Mouse (Mus musculus) forebrain, embryonic 12.5 days (tissue): ENCODE measurements around the gene Gabpb2. TPM values are rescaled to one million over a fixed set of nuclear protein-coding genes. Genes with fewer than 3 reads are reported as not detected.

Source experiments
- ATAC-seq: fragments of 200-750 bp; cut with Nextera tagmentation; 2 replicates; pipeline ENCODE4 v1.8.0; 2017; ENCODE audit warnings: moderate TSS enrichment; ENCODE audit not compliant: low FRiP score
- H3K27ac ChIP-seq: fragments of 300-500 bp; sonication (generic); 2 replicates; pipeline ENCODE4 v1.5.1; 2016; ENCODE audit warnings: mild to moderate bottlenecking
- H3K27me3 ChIP-seq: fragments of 300-500 bp; sonication (generic); 2 replicates; pipeline ENCODE4 v1.6.1; 2016; ENCODE audit warnings: mild to moderate bottlenecking
- H3K36me3 ChIP-seq: fragments of 300-500 bp; sonication (generic); replicated peaks from 2 replicates; pipeline ENCODE4 v1.6.1; 2016; ENCODE audit warnings: mild to moderate bottlenecking
- H3K4me1 ChIP-seq: fragments of 300-500 bp; sonication (generic); 2 replicates; pipeline ENCODE4 v1.6.1; 2016
- H3K4me2 ChIP-seq: fragments of 300-500 bp; sonication (generic); 2 replicates; pipeline ENCODE4 v1.6.1; 2016; ENCODE audit warnings: mild to moderate bottlenecking, moderate library complexity
- H3K4me3 ChIP-seq: fragments of 300-500 bp; sonication (generic); replicated peaks from 2 replicates; pipeline ENCODE4 v1.5.1; 2016; ENCODE audit warnings: mild to moderate bottlenecking
- H3K9ac ChIP-seq: fragments of 300-500 bp; sonication (generic); 2 replicates; pipeline ENCODE4 v1.6.1; 2016; ENCODE audit warnings: mild to moderate bottlenecking
- H3K9me3 ChIP-seq: fragments of 300-500 bp; sonication (generic); 2 replicates; pipeline ENCODE4 v1.6.1; 2016
- WGBS: fragments of 180-500 bp; shearing (Covaris S2); methylation state at CpG from one replicate; pipeline ENCODE4 v1.1.7; 2016; 5-methylcytosine and 5-hydroxymethylcytosine counted together
- polyA plus RNA-seq: library from polyadenylated mRNA; unstranded; fragments of >200 nt; fragmentation: Nextera tagmentation; extraction: Ambion mirVana; gene quantifications from 2 replicates; pipeline ENCODE4 v1.2.1, GENCODE M21; 2016

Gabpb2 gene
- polyA plus RNA-seq, 1 experiment from 2014 or later, result 12.5 TPM

DNA sequence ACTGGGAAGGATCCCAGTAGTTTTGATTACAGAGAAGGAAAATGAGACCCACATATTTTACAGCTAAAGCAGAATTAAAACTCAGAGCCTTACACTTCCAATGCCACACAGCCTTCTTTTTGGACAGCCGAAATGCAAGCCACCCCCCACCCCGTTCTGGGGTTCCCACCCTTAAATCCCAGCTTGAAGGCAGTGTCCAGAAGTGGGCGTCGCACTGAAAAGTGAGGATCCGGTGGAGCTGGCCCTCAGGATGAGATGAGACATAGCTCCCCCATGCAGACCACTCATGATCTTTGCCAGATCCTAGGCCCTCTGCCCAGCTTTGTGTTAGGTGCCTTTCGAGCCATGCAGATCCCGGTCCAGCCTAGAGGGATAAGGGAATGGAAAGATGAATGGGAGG lies 23.8 kb upstream of the Gabpb2 start, which contains the start of gene Gm128:
TSS of gene Gm128 (minus strand) at position 101 of the 400 bp plus-strand sequence.
- Histone ChIP-seq H3K4me1 (peaks cover 5% of the 10 kb centered on the region; the same call in 1 of the 2 replicates), H3K4me2 (no peak within 1 kb of the TSS), H3K27me3 (no peaks in the 10 kb centered on the region), H3K27ac (no peak within 1 kb of the TSS), H3K4me3 (no peak within 1 kb of the TSS), H3K9ac (no peak within 1 kb of the TSS; the same call in 1 of the 2 replicates), H3K9me3 (no peaks in the 10 kb centered on the region), H3K36me3 (peaks cover 26% of the 10 kb centered on the region)
- ATAC-seq, result no peak
- 74% methylated on average over 7 of the region's 7 CpGs for whole genome bisulfite sequencing

DNA sequence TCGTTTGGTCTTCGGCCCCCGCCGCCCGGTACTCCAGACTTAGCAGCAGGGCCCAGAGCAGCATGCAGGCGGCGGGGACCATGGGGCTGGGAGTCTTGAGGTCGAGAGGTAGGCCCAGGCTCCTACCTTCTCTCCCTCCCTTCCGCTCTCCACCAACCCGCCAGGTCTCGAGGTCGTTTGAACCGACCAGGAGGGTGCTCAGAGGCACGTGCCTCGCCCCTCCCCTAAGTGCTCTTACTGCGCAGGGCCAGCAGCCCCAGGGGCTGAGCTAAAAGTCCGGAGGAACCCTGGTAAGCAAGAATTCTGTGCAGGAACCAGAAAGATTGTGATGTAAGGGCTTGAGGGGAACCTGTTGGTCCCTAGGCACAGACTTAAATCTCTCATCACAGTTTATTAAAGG lies 23.2 kb upstream of the Gabpb2 start:
- no peak overlapping the region for H3K27ac ChIP-seq
- no peak overlapping the region for H3K4me3 ChIP-seq
- no peaks in the 10 kb centered on the region for H3K9me3 ChIP-seq
- H3K9ac ChIP-seq, result no peak overlapping the region; the same call in 1 of the 2 replicates
- 35% methylated on average over 17 of the region's 17 CpGs for WGBS
- H3K36me3 ChIP-seq, result peaks cover 32% of the 10 kb centered on the region
- H3K4me2 ChIP-seq, result no peak overlapping the region
- no peaks in the 10 kb centered on the region for H3K27me3 ChIP-seq
- H3K4me1 ChIP-seq, result peaks cover 5% of the 10 kb centered on the region; the same call in 1 of the 2 replicates
- ATAC-seq, result no peak

DNA sequence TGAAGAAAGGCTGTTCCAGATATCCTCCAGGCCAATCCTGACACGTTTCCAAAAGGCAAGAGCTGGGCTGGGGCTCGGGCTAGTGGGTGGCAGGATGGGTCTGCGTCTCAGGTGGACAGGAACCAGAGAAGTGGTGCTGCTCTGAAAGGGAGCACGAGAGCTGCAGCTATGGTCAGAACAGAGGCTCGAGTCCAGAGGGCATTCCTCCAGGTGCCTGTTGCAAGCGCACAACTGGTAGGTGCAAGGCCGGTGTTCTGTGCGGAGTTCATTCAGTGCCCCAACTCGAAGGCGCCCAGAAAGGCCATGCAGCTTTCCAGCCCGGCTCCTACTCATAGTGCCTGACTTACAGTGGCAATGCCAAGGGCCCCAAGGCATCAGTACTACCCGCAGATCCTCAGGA lies 22.3 kb upstream of the Gabpb2 start:
- H3K36me3 ChIP-seq, result peaks cover 37% of the 10 kb centered on the region
- no peak overlapping the region for H3K27ac ChIP-seq
- no peaks in the 10 kb centered on the region for H3K9me3 ChIP-seq
- no peak for ATAC-seq
- WGBS, result 90% methylated on average over 12 of the region's 12 CpGs
- H3K4me3 ChIP-seq, result no peak overlapping the region
- H3K9ac ChIP-seq, result no peak overlapping the region
- H3K4me1 ChIP-seq, result peaks cover 5% of the 10 kb centered on the region; the same call in 1 of the 2 replicates
- H3K4me2 ChIP-seq, result no peak overlapping the region
- H3K27me3 ChIP-seq, result no peaks in the 10 kb centered on the region

DNA sequence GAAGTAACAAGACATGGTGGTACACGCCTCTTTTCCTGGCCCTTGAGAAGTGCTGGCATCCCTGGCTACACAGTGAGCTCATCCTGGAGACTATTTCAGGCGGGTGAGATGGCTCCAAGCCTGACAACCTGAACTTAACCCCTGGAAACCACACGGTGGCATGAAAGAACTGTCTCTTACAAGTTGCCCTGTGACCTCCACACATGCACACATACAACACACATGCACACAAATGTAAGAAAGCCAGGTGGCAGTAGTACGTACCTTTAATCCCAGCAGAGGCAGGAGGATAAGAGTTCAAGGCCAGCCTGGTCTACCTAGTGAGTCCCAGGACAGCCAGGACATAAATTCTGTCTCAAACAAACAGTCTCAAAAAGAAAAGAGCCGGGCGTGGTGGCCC lies 21.3 kb upstream of the Gabpb2 start:
- no peak overlapping the region for H3K4me2 ChIP-seq
- no peaks in the 10 kb centered on the region for H3K9me3 ChIP-seq
- no peak overlapping the region for H3K4me3 ChIP-seq
- H3K27me3 ChIP-seq, result no peaks in the 10 kb centered on the region
- ATAC-seq, result no peak
- no peak overlapping the region for H3K9ac ChIP-seq
- peaks cover 5% of the 10 kb centered on the region; the same call in 1 of the 2 replicates for H3K4me1 ChIP-seq
- WGBS, result 89% methylated on average over 6 of the region's 6 CpGs
- H3K36me3 ChIP-seq, result peaks cover 47% of the 10 kb centered on the region
- H3K27ac ChIP-seq, result no peak overlapping the region

GRCm38 (mm10) chr3:95237541-95238099 lies 19.9 kb upstream of the Gabpb2 start:
- no peaks in the 10 kb centered on the region for H3K9me3 ChIP-seq
- ATAC-seq, result no peak
- no peaks in the 10 kb centered on the region for H3K27me3 ChIP-seq
- H3K4me1 ChIP-seq, result peaks cover 5% of the 10 kb centered on the region; the same call in 1 of the 2 replicates
- H3K4me3 ChIP-seq, result no peak overlapping the region
- peaks cover 61% of the 10 kb centered on the region for H3K36me3 ChIP-seq
- WGBS, result 93% methylated on average over 8 of the region's 8 CpGs
- H3K9ac ChIP-seq, result no peak overlapping the region
- H3K4me2 ChIP-seq, result no peak overlapping the region
- no peak overlapping the region for H3K27ac ChIP-seq

GRCm38 (mm10) chr3:95235386-95236301 lies 17.9 kb upstream of the Gabpb2 start:
- H3K36me3 ChIP-seq, result peaks cover 71% of the 10 kb centered on the region
- ATAC-seq, result no peak
- no peak overlapping the region for H3K4me2 ChIP-seq
- no peak overlapping the region for H3K27ac ChIP-seq
- no peak overlapping the region for H3K9ac ChIP-seq
- no peaks in the 10 kb centered on the region for H3K9me3 ChIP-seq
- H3K4me3 ChIP-seq, result no peak overlapping the region
- H3K4me1 ChIP-seq, result peaks cover 17% of the 10 kb centered on the region
- H3K27me3 ChIP-seq, result no peaks in the 10 kb centered on the region
- 63% methylated on average over 23 of the region's 23 CpGs for WGBS

- 92% methylated on average over 16 of the region's 16 CpGs for WGBS
- H3K36me3 ChIP-seq, result peaks cover 68% of the 10 kb centered on the region
- no peak overlapping the region for H3K27ac ChIP-seq
- ATAC-seq, result no peak
- no peaks in the 10 kb centered on the region for H3K27me3 ChIP-seq
- no peak overlapping the region for H3K4me2 ChIP-seq
- no peaks in the 10 kb centered on the region for H3K9me3 ChIP-seq
- H3K4me1 ChIP-seq, result peaks cover 25% of the 10 kb centered on the region
- no peak overlapping the region for H3K9ac ChIP-seq
- no peak overlapping the region for H3K4me3 ChIP-seq
Observed at GRCm38 (mm10) chr3:95233303-95233980, 15.7 kb upstream of the Gabpb2 start.

DNA sequence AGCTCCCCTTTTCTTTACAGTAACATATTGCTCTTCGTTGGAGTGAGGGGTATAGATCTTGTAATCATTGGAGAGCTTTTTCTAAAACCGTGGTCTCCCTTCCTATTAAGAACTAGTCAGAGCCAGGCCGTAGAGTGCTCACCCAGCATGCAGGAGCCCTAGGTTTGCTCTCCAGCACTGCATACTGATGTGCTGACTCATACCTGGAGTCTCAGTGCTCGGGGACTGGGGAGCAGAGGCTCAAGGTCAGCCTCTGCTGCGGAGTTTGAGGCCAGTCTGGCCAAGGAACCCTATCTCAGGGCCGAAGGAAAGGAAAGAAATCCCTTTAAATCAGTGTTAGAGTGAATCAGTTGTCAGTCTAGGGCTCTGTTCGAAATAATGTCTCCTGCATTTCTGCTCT lies 15.1 kb upstream of the Gabpb2 start:
- no peak overlapping the region for H3K4me2 ChIP-seq
- H3K27ac ChIP-seq, result no peak overlapping the region
- ATAC-seq, result no peak
- no peak overlapping the region for H3K9ac ChIP-seq
- no peak overlapping the region for H3K4me3 ChIP-seq
- H3K36me3 ChIP-seq, result peaks cover 61% of the 10 kb centered on the region
- WGBS, result 91% methylated on average over 7 of the region's 7 CpGs
- no peaks in the 10 kb centered on the region for H3K27me3 ChIP-seq
- H3K4me1 ChIP-seq, result peaks cover 25% of the 10 kb centered on the region
- H3K9me3 ChIP-seq, result no peaks in the 10 kb centered on the region

- ATAC-seq, result no peak
- H3K27me3 ChIP-seq, result no peaks in the 10 kb centered on the region
- no peaks in the 10 kb centered on the region for H3K9me3 ChIP-seq
- H3K4me3 ChIP-seq, result peak within 1 kb of the TSS; percentile 96
- peak within 1 kb of the TSS; percentile 98 for H3K27ac ChIP-seq
- H3K36me3 ChIP-seq, result peaks cover 50% of the 10 kb centered on the region
- H3K4me1 ChIP-seq, result peaks cover 32% of the 10 kb centered on the region
- 82% methylated on average over 13 of the region's 13 CpGs for WGBS
- H3K9ac ChIP-seq, result peak within 1 kb of the TSS; percentile 98
- H3K4me2 ChIP-seq, result peak within 1 kb of the TSS; percentile 91
Observed at GRCm38 (mm10) chr3:95231298-95232221, 13.8 kb upstream of the Gabpb2 start, which contains the start of gene Mllt11. Gene Mllt11 (minus strand): TSS chr3:95232171.

GRCm38 (mm10) chr3:95230495-95231297 lies 13.0 kb upstream of the Gabpb2 start:
- 34% methylated on average over 8 of the region's 8 CpGs for WGBS
- peak; percentile 21; the same call in 1 of the 2 replicates for ATAC-seq
- H3K36me3 ChIP-seq, result peaks cover 44% of the 10 kb centered on the region
- peak overlapping the region; percentile 96 for H3K4me3 ChIP-seq
- H3K9ac ChIP-seq, result peak overlapping the region; percentile 98
- H3K4me2 ChIP-seq, result peak overlapping the region; percentile 91
- H3K27ac ChIP-seq, result peak overlapping the region; percentile 98
- peaks cover 41% of the 10 kb centered on the region for H3K4me1 ChIP-seq
- no peaks in the 10 kb centered on the region for H3K9me3 ChIP-seq
- H3K27me3 ChIP-seq, result no peaks in the 10 kb centered on the region
